Mouse (Mus musculus) forebrain, embryonic 13.5 days (tissue): Measurements from ENCODE around the gene Plod2. TPM values are rescaled to one million over a fixed set of nuclear protein-coding genes. Genes with fewer than 3 reads are reported as not detected.

ENCODE experiments used
- ATAC-seq: fragments of 200-750 bp; cut with Nextera tagmentation; 2 replicates; pipeline ENCODE4 v1.8.0; 2017
- H3K27ac ChIP-seq: fragments of 300-500 bp; sonication (generic); 2 replicates; pipeline ENCODE4 v1.5.1; 2015; ENCODE audit warnings: inconsistent platforms, mild to moderate bottlenecking, moderate library complexity
- H3K27me3 ChIP-seq: fragments of 300-500 bp; sonication (generic); 2 replicates; pipeline ENCODE4 v1.6.1; 2015; ENCODE audit warnings: mild to moderate bottlenecking, inconsistent platforms
- H3K36me3 ChIP-seq: fragments of 300-500 bp; sonication (generic); 2 replicates; pipeline ENCODE4 v1.6.1; 2015; ENCODE audit warnings: mild to moderate bottlenecking, inconsistent platforms; ENCODE audit not compliant: poor library complexity, severe bottlenecking
- H3K4me1 ChIP-seq: fragments of 300-500 bp; sonication (generic); 2 replicates; pipeline ENCODE4 v1.6.1; 2015; ENCODE audit warnings: inconsistent platforms
- H3K4me2 ChIP-seq: fragments of 300-500 bp; sonication (generic); 2 replicates; pipeline ENCODE4 v1.6.1; 2015; ENCODE audit warnings: inconsistent platforms, mild to moderate bottlenecking, moderate library complexity
- H3K4me3 ChIP-seq: fragments of 300-500 bp; sonication (generic); 2 replicates; pipeline ENCODE4 v1.5.1; 2015; ENCODE audit warnings: mild to moderate bottlenecking, inconsistent platforms
- H3K9ac ChIP-seq: fragments of 300-500 bp; sonication (generic); 2 replicates; pipeline ENCODE4 v1.6.1; 2015; ENCODE audit warnings: mild to moderate bottlenecking, inconsistent platforms
- H3K9me3 ChIP-seq: fragments of 300-500 bp; sonication (generic); replicated peaks from 2 replicates; pipeline ENCODE4 v1.6.1; 2016; ENCODE audit warnings: inconsistent platforms
- WGBS: fragments of 180-500 bp; shearing (Covaris S2); methylation state at CpG from one replicate; pipeline ENCODE4 v1.1.7; 2015; 5-methylcytosine and 5-hydroxymethylcytosine counted together
- polyA plus RNA-seq: library from polyadenylated mRNA; unstranded; fragments of >200 nt; fragmentation: Nextera tagmentation; extraction: Ambion mirVana; gene quantifications from 2 replicates; pipeline ENCODE4 v1.2.1, GENCODE M21; 2015

The Plod2 gene
- polyA plus RNA-seq, 1 experiment from 2014 or later = 9.7 TPM

- 0 out of 2 replicates have a peak, but pooled peaks have one; percentile 51 for ATAC-seq
- no peak overlapping the region for H3K4me3 ChIP-seq
- H3K27ac ChIP-seq = no peak overlapping the region
- WGBS = 59% methylated on average over 6 of the region's 6 CpGs
- no peak overlapping the region for H3K9ac ChIP-seq
- no peak overlapping the region for H3K4me2 ChIP-seq
- H3K36me3 ChIP-seq = no peaks in the 10 kb centered on the region
- no peaks in the 10 kb centered on the region for H3K27me3 ChIP-seq
- H3K9me3 ChIP-seq = no peaks in the 10 kb centered on the region
- peaks cover 11% of the 10 kb centered on the region; the same call in 1 of the 2 replicates for H3K4me1 ChIP-seq
Observed at GRCm38 (mm10) chr9:92560840-92561547, 19.0 kb downstream of the Plod2 start.

- WGBS = 87% methylated on average over 5 of the region's 5 CpGs
- no peak for ATAC-seq
- H3K4me1 ChIP-seq = peaks cover 11% of the 10 kb centered on the region; the same call in 1 of the 2 replicates
- H3K4me3 ChIP-seq = no peak overlapping the region
- H3K36me3 ChIP-seq = no peaks in the 10 kb centered on the region
- no peak overlapping the region for H3K4me2 ChIP-seq
- no peak overlapping the region for H3K9ac ChIP-seq
- H3K27ac ChIP-seq = no peak overlapping the region
- no peaks in the 10 kb centered on the region for H3K27me3 ChIP-seq
- H3K9me3 ChIP-seq = no peaks in the 10 kb centered on the region
Observed at GRCm38 (mm10) chr9:92562416-92562815, 20.4 kb downstream of the Plod2 start.

- WGBS = 88% methylated on average over 6 of the region's 6 CpGs
- Histone ChIP-seq H3K27me3 (no peaks in the 10 kb centered on the region), H3K27ac (no peak overlapping the region), H3K4me1 (peaks cover 11% of the 10 kb centered on the region; the same call in 1 of the 2 replicates), H3K4me2 (no peak overlapping the region), H3K4me3 (no peak overlapping the region), H3K36me3 (no peaks in the 10 kb centered on the region), H3K9me3 (no peaks in the 10 kb centered on the region), H3K9ac (no peak overlapping the region)
- ATAC-seq = no peak
Observed at GRCm38 (mm10) chr9:92563306-92563705, 21.3 kb downstream of the Plod2 start.

- H3K4me1 ChIP-seq = peaks cover 11% of the 10 kb centered on the region; the same call in 1 of the 2 replicates
- 100% methylated on average over 1 of the region's 1 CpGs for WGBS
- no peak overlapping the region for H3K4me3 ChIP-seq
- H3K27ac ChIP-seq = no peak overlapping the region
- H3K4me2 ChIP-seq = no peak overlapping the region
- H3K27me3 ChIP-seq = no peaks in the 10 kb centered on the region
- H3K36me3 ChIP-seq = no peaks in the 10 kb centered on the region
- no peak overlapping the region for H3K9ac ChIP-seq
- no peak for ATAC-seq
- H3K9me3 ChIP-seq = no peaks in the 10 kb centered on the region
Observed at GRCm38 (mm10) chr9:92564391-92564790, 22.4 kb downstream of the Plod2 start.

- H3K36me3 ChIP-seq = no peaks in the 10 kb centered on the region
- WGBS = 87% methylated on average over 3 of the region's 3 CpGs
- H3K4me1 ChIP-seq = peaks cover 4% of the 10 kb centered on the region; the same call in 1 of the 2 replicates
- H3K4me2 ChIP-seq = no peak overlapping the region
- ATAC-seq = no peak
- H3K27ac ChIP-seq = no peak overlapping the region
- H3K9ac ChIP-seq = no peak overlapping the region
- no peaks in the 10 kb centered on the region for H3K9me3 ChIP-seq
- no peak overlapping the region for H3K4me3 ChIP-seq
- no peaks in the 10 kb centered on the region for H3K27me3 ChIP-seq
Observed at GRCm38 (mm10) chr9:92566234-92566633, 24.2 kb downstream of the Plod2 start.

- no peaks in the 10 kb centered on the region for H3K27me3 ChIP-seq
- no peak overlapping the region for H3K4me2 ChIP-seq
- no peaks in the 10 kb centered on the region for H3K4me1 ChIP-seq
- H3K9ac ChIP-seq = no peak overlapping the region
- no peak for ATAC-seq
- no peak overlapping the region for H3K4me3 ChIP-seq
- no peak overlapping the region for H3K27ac ChIP-seq
- H3K9me3 ChIP-seq = no peaks in the 10 kb centered on the region
- WGBS = 92% methylated on average over 7 of the region's 7 CpGs
- no peaks in the 10 kb centered on the region for H3K36me3 ChIP-seq
Observed at GRCm38 (mm10) chr9:92567474-92567873, 25.5 kb downstream of the Plod2 start.

- Histone ChIP-seq H3K4me1 (no peaks in the 10 kb centered on the region), H3K27me3 (no peaks in the 10 kb centered on the region), H3K4me3 (no peak overlapping the region), H3K9ac (no peak overlapping the region), H3K4me2 (no peak overlapping the region), H3K9me3 (no peaks in the 10 kb centered on the region), H3K36me3 (no peaks in the 10 kb centered on the region), H3K27ac (no peak overlapping the region)
- no peak for ATAC-seq
- 94% methylated on average over 3 of the region's 3 CpGs for WGBS
Observed at GRCm38 (mm10) chr9:92568798-92569197, 26.8 kb downstream of the Plod2 start.

GRCm38 (mm10) chr9:92572376-92573108 lies 30.5 kb downstream of the Plod2 start:
- Histone ChIP-seq H3K27ac (no peak overlapping the region), H3K4me1 (no peaks in the 10 kb centered on the region), H3K4me2 (no peak overlapping the region), H3K9me3 (no peaks in the 10 kb centered on the region), H3K9ac (no peak overlapping the region), H3K4me3 (no peak overlapping the region), H3K27me3 (no peaks in the 10 kb centered on the region), H3K36me3 (no peaks in the 10 kb centered on the region)
- no peak for ATAC-seq
- 91% methylated on average over 8 of the region's 8 CpGs for WGBS

GRCm38 (mm10) chr9:92583876-92584275 lies 41.9 kb downstream of the Plod2 start:
- no peak for ATAC-seq

GRCm38 (mm10) chr9:92586025-92586424 lies 44.0 kb downstream of the Plod2 start:
- H3K9ac ChIP-seq = no peak overlapping the region
- H3K27ac ChIP-seq = no peak overlapping the region
- H3K36me3 ChIP-seq = peaks cover 12% of the 10 kb centered on the region
- no peaks in the 10 kb centered on the region for H3K4me1 ChIP-seq
- H3K4me2 ChIP-seq = no peak overlapping the region
- 55% methylated on average over 1 of the region's 1 CpGs for WGBS
- H3K4me3 ChIP-seq = no peak overlapping the region
- H3K9me3 ChIP-seq = no peaks in the 10 kb centered on the region
- ATAC-seq = 0 out of 2 replicates have a peak, but pooled peaks have one; percentile 36
- H3K27me3 ChIP-seq = no peaks in the 10 kb centered on the region

More at GRCm38 (mm10) chr9:92583876-92584275, 41.9 kb downstream of the Plod2 start:
- Histone ChIP-seq H3K36me3 (peaks cover 12% of the 10 kb centered on the region), H3K27me3 (no peaks in the 10 kb centered on the region), H3K4me3 (no peak overlapping the region), H3K4me1 (no peaks in the 10 kb centered on the region), H3K4me2 (no peak overlapping the region), H3K9me3 (no peaks in the 10 kb centered on the region), H3K27ac (no peak overlapping the region), H3K9ac (no peak overlapping the region)
- 84% methylated on average over 5 of the region's 5 CpGs for WGBS

- Histone ChIP-seq H3K27ac (no peak overlapping the region), H3K4me1 (no peaks in the 10 kb centered on the region), H3K4me3 (no peak overlapping the region), H3K36me3 (peaks cover 12% of the 10 kb centered on the region), H3K9ac (no peak overlapping the region), H3K27me3 (no peaks in the 10 kb centered on the region), H3K9me3 (no peaks in the 10 kb centered on the region), H3K4me2 (no peak overlapping the region)
- 0 out of 2 replicates have a peak, but pooled peaks have one; percentile 31 for ATAC-seq
- 97% methylated on average over 8 of the region's 8 CpGs for WGBS
Observed at GRCm38 (mm10) chr9:92587391-92587790, 45.4 kb downstream of the Plod2 start.

- no peak for ATAC-seq
- Histone ChIP-seq H3K4me1 (no peaks in the 10 kb centered on the region), H3K4me3 (no peak overlapping the region), H3K9me3 (no peaks in the 10 kb centered on the region), H3K4me2 (no peak overlapping the region), H3K36me3 (peaks cover 12% of the 10 kb centered on the region), H3K27ac (no peak overlapping the region), H3K9ac (no peak overlapping the region), H3K27me3 (no peaks in the 10 kb centered on the region)
- WGBS = 88% methylated on average over 1 of the region's 1 CpGs
Observed at GRCm38 (mm10) chr9:92588226-92588625, 46.2 kb downstream of the Plod2 start.
